15 mouse cellular contexts compared by ENCODE assay signal in the genomic region with DNA sequence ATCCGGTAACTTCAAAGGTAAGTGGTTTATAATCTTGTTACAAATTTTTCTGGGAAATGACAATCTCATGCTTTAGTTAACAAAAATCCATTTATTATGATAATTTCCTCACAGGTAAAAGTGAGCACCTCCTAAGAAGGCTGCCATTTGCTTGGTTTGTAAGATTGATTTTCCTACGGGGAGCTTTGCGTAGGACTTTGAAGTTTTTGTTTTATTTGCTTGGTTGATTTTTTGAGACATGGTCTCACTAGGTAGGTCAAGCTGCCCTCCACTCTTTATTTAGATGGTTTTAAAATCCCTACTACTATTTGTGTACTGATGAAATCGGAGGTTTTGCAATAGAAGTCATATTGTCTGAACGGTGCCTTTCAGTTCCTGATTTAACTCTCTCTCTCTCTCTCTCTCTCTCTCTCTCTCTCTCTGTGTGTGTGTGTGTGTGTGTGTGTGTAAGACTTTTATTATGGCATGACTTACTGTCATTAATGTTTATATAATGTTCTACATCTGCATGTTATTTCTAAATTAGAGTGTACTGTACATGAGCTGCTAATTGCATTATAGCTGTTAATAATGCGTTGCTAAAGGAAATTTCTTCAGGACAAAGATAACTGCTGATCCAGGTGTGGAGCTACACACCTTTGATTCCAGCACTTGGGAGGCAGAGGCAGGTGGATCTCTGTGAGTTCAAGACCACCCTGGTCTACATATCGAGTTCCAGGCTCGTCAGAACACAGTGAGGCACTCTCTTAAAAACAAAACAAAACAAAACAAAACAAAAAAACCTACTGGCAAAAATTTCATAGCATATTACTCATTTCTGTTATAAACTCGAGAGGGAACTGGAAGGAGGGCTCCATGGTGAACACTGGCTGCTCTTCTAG. TPM values are rescaled to one million over a fixed set of nuclear protein-coding genes. Genes with fewer than 3 reads are reported as not detected.
DNase-seq lines count a peak whose midpoint lies in the region; ATAC-seq and TF ChIP-seq lines count a peak whose summit lies in the region.
"Had no signal": no experiment of that assay in that cellular context is flagged by ENCODE, and none has a peak within 500 bp of the region (broad histone marks: within the 10 kb centered on the region; RNA-seq: fewer than 3 reads in every experiment).

No protein-coding gene starts in this region.

- DNase-seq in heart, postnatal 0 days (ENCODE audit: low spot score): no peak
- no peak for DNase-seq in left cerebral cortex, adult 2 months (ENCODE audit: extremely low spot score in 1 of 2, low spot score in 2 of 2)
- DNase-seq in layer of hippocampus, adult 9-11 months: no peak
- no peak for DNase-seq in kidney, postnatal 4 days
- DNase-seq: adrenal gland, postnatal 10 days; gastrocnemius, postnatal 25 days; heart, postnatal 14 days had no signal

- no peak for TF ChIP-seq EP300 in heart, postnatal 0 days (IDR thresholded peaks at IDR 0.05; ENCODE audit: low read depth)

- intact Hi-C loops in left cerebral cortex, adult 2 months (cut with DNase I): no loop called here

- TF ChIP-seq CTCF in heart, postnatal 0 days (IDR thresholded peaks at IDR 0.05; ENCODE audit: low read depth): no peak
- no peak for TF ChIP-seq CTCF in left cerebral cortex, adult 2 months (IDR thresholded peaks at IDR 0.05)

- no peaks in the 10 kb centered on the region for H3K4me1 ChIP-seq in heart, postnatal 0 days (ENCODE audit: control insufficient read depth, insufficient read depth)
- H3K4me1 ChIP-seq in heart, embryonic 11.5 days (ENCODE audit: control insufficient read depth, insufficient read depth, low read length): no peaks in the 10 kb centered on the region
- H3K4me1 ChIP-seq: forebrain, embryonic 13.5 days had no signal

- 82% methylated on average over 9 of the region's 9 CpGs for WGBS in heart, postnatal 0 days
- WGBS in heart, embryonic 11.5 days (ENCODE audit: insufficient replicate concordance): 82% methylated on average over 9 of the region's 9 CpGs
- WGBS in macrophage (ENCODE audit: missing documents): 8% methylated on average over 9 of the region's 9 CpGs

- H3K27ac ChIP-seq in heart, postnatal 0 days (ENCODE audit: low read depth): peak overlapping the region; percentile 41; the same call in 1 of the 2 replicates
- no peak overlapping the region for H3K27ac ChIP-seq in heart, embryonic 11.5 days (ENCODE audit: low read depth, low read length)
- H3K27ac ChIP-seq in macrophage: peak overlapping the region; percentile 34
- no peak overlapping the region for H3K27ac ChIP-seq in left cerebral cortex, adult 2 months
- H3K27ac ChIP-seq: forebrain, embryonic 13.5 days had no signal

- ATAC-seq in heart, postnatal 0 days (ENCODE audit: insufficient read depth, low read depth): no peak
- no peak for ATAC-seq in heart, embryonic 11.5 days (replicated peaks; ENCODE audit: insufficient number of reproducible peaks, low FRiP score, low TSS enrichment)
- ATAC-seq in CD4-positive, CD25-positive, alpha-beta regulatory T cell, adult 4 months: peak; percentile 10
- peak; percentile 46 for ATAC-seq in erythroid progenitor cell, adult 5-6 weeks (replicated peaks; ENCODE audit: low FRiP score, poor library complexity, severe bottlenecking)
- ATAC-seq: forebrain, embryonic 13.5 days had no signal

- no peaks in the 10 kb centered on the region for H3K27me3 ChIP-seq in heart, postnatal 0 days (ENCODE audit: control insufficient read depth, insufficient read depth, low read length)
- no peaks in the 10 kb centered on the region for H3K27me3 ChIP-seq in heart, embryonic 11.5 days (ENCODE audit: control insufficient read depth, insufficient read depth, low read length)
- H3K27me3 ChIP-seq: forebrain, embryonic 13.5 days had no signal

- H3K36me3 ChIP-seq in heart, postnatal 0 days (replicated peaks; ENCODE audit: control insufficient read depth, insufficient read depth, low read length): no peaks in the 10 kb centered on the region
- no peaks in the 10 kb centered on the region for H3K36me3 ChIP-seq in heart, embryonic 11.5 days (ENCODE audit: control insufficient read depth, insufficient read depth, low read length)
- no peaks in the 10 kb centered on the region for H3K36me3 ChIP-seq in macrophage (ENCODE audit: inconsistent target)

- H3K79me2 ChIP-seq in macrophage (ENCODE audit: inconsistent target): no peaks in the 10 kb centered on the region

- no peaks in the 10 kb centered on the region for H3K9me3 ChIP-seq in heart, postnatal 0 days (replicated peaks; ENCODE audit: control insufficient read depth, low read length)
- H3K9me3 ChIP-seq in heart, embryonic 11.5 days (replicated peaks; ENCODE audit: control insufficient read depth, low read length): no peaks in the 10 kb centered on the region
- H3K9me3 ChIP-seq: forebrain, embryonic 13.5 days had no signal

- peak overlapping the region; percentile 15; the same call in 1 of the 2 replicates for H3K4me3 ChIP-seq in heart, postnatal 0 days (ENCODE audit: low read depth, low read length)
- H3K4me3 ChIP-seq in heart, embryonic 11.5 days (ENCODE audit: low read depth, low read length): no peak overlapping the region
- H3K4me3 ChIP-seq in macrophage (ENCODE audit: inconsistent target): peak overlapping the region; percentile 22
- H3K4me3 ChIP-seq in left cerebral cortex, adult 2 months: no peak overlapping the region
- H3K4me3 ChIP-seq: forebrain, embryonic 13.5 days had no signal

- no peak overlapping the region for H3K4me2 ChIP-seq in heart, postnatal 0 days (ENCODE audit: low read depth, low read length)
- H3K4me2 ChIP-seq in heart, embryonic 11.5 days: no peak overlapping the region
- H3K4me2 ChIP-seq: forebrain, embryonic 13.5 days had no signal

- H3K9ac ChIP-seq in heart, postnatal 0 days (replicated peaks; ENCODE audit: low read depth, low read length): no peak overlapping the region
- H3K9ac ChIP-seq in heart, embryonic 11.5 days (ENCODE audit: low read depth, low read length): no peak overlapping the region
- H3K9ac ChIP-seq: forebrain, embryonic 13.5 days had no signal

RNA-seq across cellular contexts. Expression of gene Ctse, which starts 0.7 kb away (rescaled TPM):
- total RNA-seq in heart, postnatal 0 days (2014; rRNA removed; ENCODE audit: low replicate concordance): 2.3 and 5.2 TPM in 2 replicates
- polyA plus RNA-seq in heart, postnatal 0 days (2015; fragmentation: Nextera tagmentation; extraction: Ambion mirVana): 0.18 and 0.27 TPM in 2 replicates
- 0.94 and 0.97 TPM in 2 replicates for polyA plus RNA-seq in heart, embryonic 11.5 days (2014; fragmentation: Nextera tagmentation; extraction: Ambion mirVana)
- 10 to 100 TPM; 23.1 to 30.3 TPM for polyA plus RNA-seq in CD4-positive, CD25-positive, alpha-beta regulatory T cell, adult 4 months (2017; shearing (Covaris generic))
- 3,936 and 3,940 TPM in 2 replicates for total RNA-seq in erythroid progenitor cell, adult 5-6 weeks (2015; ENCODE audit: low replicate concordance)
- total RNA-seq in erythroid progenitor cell, adult 5-6 weeks (2017; ENCODE audit: low replicate concordance): 2,045 and 2,132 TPM in 2 replicates
- total RNA-seq in macrophage (2018; cell fraction: chromatin; rRNA removed): 1 to 10 TPM in 1 of 26 experiments, under 1 TPM in 10, not detected in 15; 0.37 to 1.2 (median 0.57) TPM
- 1 to 10 TPM in 13 of 26 experiments, under 1 TPM in 13; 0.37 to 3.6 (median 0.97) TPM for total RNA-seq in macrophage (2018; cell fraction: cytosol; rRNA removed)
- 1 to 10 TPM in 15 of 26 experiments, under 1 TPM in 8, not detected in 3; 0.46 to 3.2 (median 1.1) TPM for total RNA-seq in macrophage (2018; cell fraction: nucleus; rRNA removed)
- 0.48 to 4.2 TPM (median 2.5 TPM) in 3 replicates for polyA plus RNA-seq in macrophage (2018)
- under 1 TPM in 1 of 2 experiments, not detected in 1; 0.18 TPM for total RNA-seq in left cerebral cortex, adult 2 months (2021)
- total RNA-seq: left cerebral cortex, postnatal 25 days had no signal
- polyA plus RNA-seq: C2C12; forebrain, embryonic 13.5 days had no signal

RNA-seq across cellular contexts. Expression of gene Avpr1b, which starts 39.7 kb away (rescaled TPM):
- total RNA-seq in heart, postnatal 0 days (2014; rRNA removed; ENCODE audit: low replicate concordance): not detected in 2 replicates
- not detected in 2 replicates for polyA plus RNA-seq in heart, postnatal 0 days (2015; fragmentation: Nextera tagmentation; extraction: Ambion mirVana)
- not detected in 2 replicates for polyA plus RNA-seq in heart, embryonic 11.5 days (2014; fragmentation: Nextera tagmentation; extraction: Ambion mirVana)
- polyA plus RNA-seq in CD4-positive, CD25-positive, alpha-beta regulatory T cell, adult 4 months (2017; shearing (Covaris generic)): not detected
- total RNA-seq in erythroid progenitor cell, adult 5-6 weeks (2015; ENCODE audit: low replicate concordance): not detected in 2 replicates
- not detected in 2 replicates for total RNA-seq in erythroid progenitor cell, adult 5-6 weeks (2017; ENCODE audit: low replicate concordance)
- not detected for total RNA-seq in macrophage (2018; cell fraction: chromatin; rRNA removed)
- not detected for total RNA-seq in macrophage (2018; cell fraction: cytosol; rRNA removed)
- under 1 TPM in 1 of 26 experiments, not detected in 25; 0.14 TPM for total RNA-seq in macrophage (2018; cell fraction: nucleus; rRNA removed)
- not detected in 3 replicates for polyA plus RNA-seq in macrophage (2018)
- total RNA-seq in left cerebral cortex, adult 2 months (2021): not detected
- total RNA-seq: gastrocnemius, postnatal 25 days; heart, postnatal 14 days; left cerebral cortex, postnatal 25 days had no signal
- polyA plus RNA-seq: C2C12; forebrain, embryonic 13.5 days; lung, embryonic 16.5 days had no signal

RNA-seq across cellular contexts. Expression of gene Rab7b, which starts 49.7 kb away (rescaled TPM):
- 0.50 and 2.8 TPM in 2 replicates for total RNA-seq in heart, postnatal 0 days (2014; rRNA removed; ENCODE audit: low replicate concordance)
- polyA plus RNA-seq in heart, postnatal 0 days (2015; fragmentation: Nextera tagmentation; extraction: Ambion mirVana): 3.1 and 3.7 TPM in 2 replicates
- polyA plus RNA-seq in heart, embryonic 11.5 days (2014; fragmentation: Nextera tagmentation; extraction: Ambion mirVana): 1.1 and 1.4 TPM in 2 replicates
- under 1 TPM in 1 of 2 experiments, not detected in 1; 0.13 TPM for polyA plus RNA-seq in CD4-positive, CD25-positive, alpha-beta regulatory T cell, adult 4 months (2017; shearing (Covaris generic))
- total RNA-seq in erythroid progenitor cell, adult 5-6 weeks (2015; ENCODE audit: low replicate concordance): 0.72 and 1.3 TPM in 2 replicates
- total RNA-seq in erythroid progenitor cell, adult 5-6 weeks (2017; ENCODE audit: low replicate concordance): 1.7 and 4.2 TPM in 2 replicates
- 100 to 1,000 TPM in 8 of 26 experiments, 10 to 100 TPM in 17, 1 to 10 TPM in 1; 8.3 to 204 (median 87.6) TPM for total RNA-seq in macrophage (2018; cell fraction: chromatin; rRNA removed)
- total RNA-seq in macrophage (2018; cell fraction: cytosol; rRNA removed): 100 to 1,000 TPM; 112 to 252 (median 182) TPM
- 100 to 1,000 TPM in 18 of 26 experiments, 10 to 100 TPM in 8; 24.3 to 204 (median 119) TPM for total RNA-seq in macrophage (2018; cell fraction: nucleus; rRNA removed)
- 161 to 338 TPM (median 284 TPM) in 3 replicates for polyA plus RNA-seq in macrophage (2018)
- 1 to 10 TPM; 1.6 to 1.9 TPM for total RNA-seq in left cerebral cortex, adult 2 months (2021)

Comparison
In these comparisons a context has a peak if more than half of its experiments do, and no peak if none do; other contexts are left out.
1. H3K27ac ChIP-seq: peak in heart, postnatal 0 days (single experiment) and macrophage (single experiment); none in heart, embryonic 11.5 days (single experiment) and left cerebral cortex, adult 2 months (single experiment).
2. H3K4me3 ChIP-seq: peak in heart, postnatal 0 days (single experiment) and macrophage (single experiment); none in heart, embryonic 11.5 days (single experiment) and left cerebral cortex, adult 2 months (single experiment).
3. ATAC-seq: peak in CD4-positive, CD25-positive, alpha-beta regulatory T cell, adult 4 months (single experiment) and erythroid progenitor cell, adult 5-6 weeks (single experiment); none in heart, postnatal 0 days (single experiment) and heart, embryonic 11.5 days (single experiment).
4. RNA of gene Rab7b, which starts 49.7 kb away (polyA plus RNA-seq): 161 to 338 TPM in macrophage; 3.1 to 3.7 TPM in heart, postnatal 0 days, 1.1 to 1.4 TPM in heart, embryonic 11.5 days and 0.13 TPM in CD4-positive, CD25-positive, alpha-beta regulatory T cell, adult 4 months; every median in the first group is over 10 times any median in the second.